Mouse (Mus musculus): ENCODE results near the gene Helq.

DNA sequence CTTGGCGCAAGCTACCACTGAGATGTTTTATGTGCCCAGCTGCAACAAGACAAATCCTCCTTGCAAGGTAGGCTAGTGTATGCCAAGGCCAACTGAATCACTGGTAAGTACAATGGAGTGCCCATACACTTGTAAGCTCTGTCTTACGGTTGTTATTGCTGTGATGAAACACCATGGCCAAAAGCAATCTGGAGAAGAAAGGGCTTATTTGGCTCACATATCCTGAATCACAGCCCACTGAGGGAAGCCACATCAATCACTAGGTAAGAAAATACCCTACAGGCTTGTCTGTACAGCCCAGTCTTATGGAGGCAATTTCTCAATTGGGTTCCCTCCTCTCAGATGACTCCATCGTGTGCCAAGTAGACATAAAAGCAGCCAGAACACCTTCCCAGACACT lies 30.3 kb upstream of the Helq start:
- TF ChIP-seq POLR2A (IDR thresholded peaks at IDR 0.05; ENCODE audit: extremely low read depth, insufficient read depth, low read length) (no peak), CTCF (IDR thresholded peaks at IDR 0.05; ENCODE audit: low read depth, low read length) (no peak)

Data from liver, adult 2 months (tissue).